Mouse (Mus musculus) hindbrain, postnatal 0 days (tissue): ENCODE measurements around the gene Uggt1. TPM values are rescaled to one million over a fixed set of nuclear protein-coding genes. Genes with fewer than 3 reads are reported as not detected.

ENCODE experiments used
- ATAC-seq: fragments of 200-750 bp; cut with Nextera tagmentation; 2 replicates; pipeline ENCODE4 v1.8.0; 2017; ENCODE audit warnings: mild to moderate bottlenecking, moderate TSS enrichment, moderate library complexity
- DNase-seq: peaks from one replicate; pipeline ENCODE4 v3.0.0-alpha.2; 2015; ENCODE audit warnings: low spot score
- H3K27ac ChIP-seq: fragments of 300-500 bp; sonication (generic); 2 replicates; pipeline ENCODE4 v1.5.1; 2014; ENCODE audit warnings: mild to moderate bottlenecking
- H3K27me3 ChIP-seq: fragments of 300-500 bp; sonication (generic); 2 replicates; pipeline ENCODE4 v1.6.1; 2014; ENCODE audit warnings: low read length, mixed read lengths; ENCODE audit not compliant: insufficient read depth
- H3K36me3 ChIP-seq: fragments of 300-500 bp; sonication (generic); 2 replicates; pipeline ENCODE4 v1.6.1; 2014; ENCODE audit warnings: low read length, mixed read lengths; ENCODE audit not compliant: insufficient read depth
- H3K4me1 ChIP-seq: fragments of 300-500 bp; sonication (generic); 2 replicates; pipeline ENCODE4 v1.6.1; 2014; ENCODE audit warnings: antibody characterized with exemption, low read length, mixed read lengths; ENCODE audit not compliant: insufficient read depth
- H3K4me2 ChIP-seq: fragments of 300-500 bp; sonication (generic); 2 replicates; pipeline ENCODE4 v1.6.1; 2014; ENCODE audit warnings: low read depth, mild to moderate bottlenecking, low read length, moderate library complexity, mixed read lengths
- H3K4me3 ChIP-seq: fragments of 300-500 bp; sonication (generic); 2 replicates; pipeline ENCODE4 v1.5.1; 2014; ENCODE audit warnings: low read length
- H3K9ac ChIP-seq: fragments of 300-500 bp; sonication (generic); replicated peaks from 2 replicates; pipeline ENCODE4 v1.6.1; 2014; ENCODE audit warnings: mild to moderate bottlenecking, low read length, moderate library complexity, mixed read lengths
- H3K9me3 ChIP-seq: fragments of 300-500 bp; sonication (generic); 2 replicates; pipeline ENCODE4 v1.6.1; 2016; ENCODE audit warnings: low read length, mixed read lengths
- CTCF ChIP-seq: IDR thresholded peaks from 2 replicates; pipeline ENCODE4 v1.5.1; 2016; ENCODE audit warnings: antibody characterized with exemption, control low read depth, low read depth
- WGBS: fragments of 180-500 bp; shearing (Covaris S2); extraction: QIAGEN DNeasy Blood & Tissue Kit; methylation state at CpG from one replicate; pipeline ENCODE4 v1.1.7; 2014; 5-methylcytosine and 5-hydroxymethylcytosine counted together
- polyA plus RNA-seq: library from polyadenylated mRNA; unstranded; fragments of >200 nt; fragmentation: Nextera tagmentation; extraction: Ambion mirVana; gene quantifications from 2 replicates; pipeline ENCODE4 v1.2.1, GENCODE M21; 2015
- total RNA-seq: library from RNA; depleted of rRNA; stranded (reverse); fragments of >200 nt; gene quantifications from 2 replicates; pipeline ENCODE4 v1.2.3, GENCODE M21; 2014

Gene Uggt1
- total and polyA plus RNA-seq, 2 experiments from 2014 or later = 24.3 to 33.5 TPM

- DNase-seq = no peak
- no peak for TF ChIP-seq CTCF
- Histone ChIP-seq H3K27me3 (no peaks in the 10 kb centered on the region), H3K9ac (no peak overlapping the region), H3K36me3 (peaks cover 9% of the 10 kb centered on the region), H3K4me2 (no peak overlapping the region), H3K27ac (no peak overlapping the region), H3K9me3 (no peaks in the 10 kb centered on the region), H3K4me3 (no peak overlapping the region), H3K4me1 (no peaks in the 10 kb centered on the region)
- 94% methylated on average over 12 of the region's 12 CpGs for WGBS
- no peak for ATAC-seq
These were observed 42.8 kb downstream of the Uggt1 start for GRCm38 (mm10) chr1:36201739-36202138.

- DNase-seq (no peak), ATAC-seq (no peak)
- WGBS = 98% methylated on average over 3 of the region's 3 CpGs
- H3K4me1 ChIP-seq = no peaks in the 10 kb centered on the region
- no peak overlapping the region for H3K4me2 ChIP-seq
- no peak overlapping the region for H3K9ac ChIP-seq
- H3K27me3 ChIP-seq = no peaks in the 10 kb centered on the region
- peaks cover 52% of the 10 kb centered on the region for H3K36me3 ChIP-seq
- H3K9me3 ChIP-seq = no peaks in the 10 kb centered on the region
- H3K27ac ChIP-seq = no peak overlapping the region
- TF ChIP-seq CTCF = no peak
- H3K4me3 ChIP-seq = no peak overlapping the region
These were observed 50.0 kb downstream of the Uggt1 start for GRCm38 (mm10) chr1:36194482-36194881.

DNA sequence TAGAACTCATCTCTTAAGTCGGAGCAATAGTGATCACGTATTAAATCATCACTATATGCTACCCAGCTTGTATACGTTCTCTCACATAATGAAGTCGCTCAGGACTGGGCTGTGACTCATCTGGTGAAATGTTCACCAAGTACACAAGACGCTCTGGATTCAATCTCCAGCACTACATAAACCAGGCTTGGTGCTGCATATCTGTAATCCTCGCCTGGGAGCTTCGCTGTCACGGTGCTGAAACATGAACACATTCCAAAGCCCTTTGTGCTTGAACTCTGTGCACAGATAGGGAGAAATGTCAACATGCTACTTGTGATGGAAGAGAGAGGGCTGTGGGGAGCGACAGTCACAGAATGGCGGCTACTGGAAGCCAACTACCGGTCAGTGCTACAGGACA, 52.6 kb downstream of the Uggt1 start:
- no peaks in the 10 kb centered on the region for H3K4me1 ChIP-seq
- H3K4me2 ChIP-seq = no peak overlapping the region
- TF ChIP-seq CTCF = no peak
- H3K27me3 ChIP-seq = no peaks in the 10 kb centered on the region
- no peak overlapping the region for H3K27ac ChIP-seq
- no peaks in the 10 kb centered on the region for H3K9me3 ChIP-seq
- DNase-seq = no peak
- H3K36me3 ChIP-seq = peaks cover 73% of the 10 kb centered on the region
- H3K9ac ChIP-seq = no peak overlapping the region
- WGBS = 94% methylated on average over 11 of the region's 11 CpGs
- H3K4me3 ChIP-seq = no peak overlapping the region
- ATAC-seq = no peak

GRCm38 (mm10) chr1:36180038-36180437, 64.5 kb downstream of the Uggt1 start:
- no peak overlapping the region for H3K27ac ChIP-seq
- no peak for ATAC-seq
- DNase-seq = no peak
- no peaks in the 10 kb centered on the region for H3K9me3 ChIP-seq
- H3K4me2 ChIP-seq = no peak overlapping the region
- no peak for TF ChIP-seq CTCF
- no peak overlapping the region for H3K4me3 ChIP-seq
- no peaks in the 10 kb centered on the region for H3K27me3 ChIP-seq
- 85% methylated on average over 5 of the region's 5 CpGs for WGBS
- H3K36me3 ChIP-seq = peaks cover 41% of the 10 kb centered on the region
- H3K9ac ChIP-seq = no peak overlapping the region
- no peaks in the 10 kb centered on the region for H3K4me1 ChIP-seq

GRCm38 (mm10) chr1:36173461-36173860, 71.1 kb downstream of the Uggt1 start:
- H3K4me2 ChIP-seq = no peak overlapping the region
- no peak overlapping the region for H3K27ac ChIP-seq
- peaks cover 53% of the 10 kb centered on the region for H3K36me3 ChIP-seq
- no peaks in the 10 kb centered on the region for H3K9me3 ChIP-seq
- 67% methylated on average over 8 of the region's 8 CpGs for WGBS
- TF ChIP-seq CTCF = no peak
- no peak for DNase-seq
- no peak overlapping the region for H3K9ac ChIP-seq
- no peak overlapping the region for H3K4me3 ChIP-seq
- no peak for ATAC-seq
- no peaks in the 10 kb centered on the region for H3K4me1 ChIP-seq
- no peaks in the 10 kb centered on the region for H3K27me3 ChIP-seq

GRCm38 (mm10) chr1:36172941-36173340, 71.6 kb downstream of the Uggt1 start:
- TF ChIP-seq CTCF = no peak
- no peaks in the 10 kb centered on the region for H3K27me3 ChIP-seq
- H3K4me2 ChIP-seq = no peak overlapping the region
- H3K36me3 ChIP-seq = peaks cover 49% of the 10 kb centered on the region
- H3K4me3 ChIP-seq = no peak overlapping the region
- no peaks in the 10 kb centered on the region for H3K9me3 ChIP-seq
- WGBS = 95% methylated on average over 6 of the region's 6 CpGs
- H3K4me1 ChIP-seq = no peaks in the 10 kb centered on the region
- DNase-seq (no peak), ATAC-seq (no peak)
- no peak overlapping the region for H3K27ac ChIP-seq
- no peak overlapping the region for H3K9ac ChIP-seq

- no peak for DNase-seq
- no peaks in the 10 kb centered on the region for H3K4me1 ChIP-seq
- H3K4me3 ChIP-seq = no peak overlapping the region
- WGBS = 81% methylated on average over 8 of the region's 8 CpGs
- no peak overlapping the region for H3K9ac ChIP-seq
- H3K27ac ChIP-seq = no peak overlapping the region
- H3K36me3 ChIP-seq = peaks cover 59% of the 10 kb centered on the region
- ATAC-seq = no peak
- H3K27me3 ChIP-seq = no peaks in the 10 kb centered on the region
- no peak overlapping the region for H3K4me2 ChIP-seq
- no peak for TF ChIP-seq CTCF
- no peaks in the 10 kb centered on the region for H3K9me3 ChIP-seq
These were observed 81.8 kb downstream of the Uggt1 start for GRCm38 (mm10) chr1:36162687-36163086.
